Mouse (Mus musculus) heart, adult 9 months (tissue): ENCODE results near the gene Iqschfp.

Experiments
- DNase-seq, 2 experiments: peaks; one replicate each; pipeline ENCODE4 v3.0.0; 2022; ENCODE audit warnings: low spot score in 2 of 2

Iqschfp gene

GRCm38 (mm10) chr3:68518586-68518985, 626.6 kb downstream of the Iqschfp start:
- DNase-seq: no peak

GRCm38 (mm10) chr3:68525361-68525878, 633.4 kb downstream of the Iqschfp start:
- DNase-seq: no peak

- DNase-seq: no peak
Measured at GRCm38 (mm10) chr3:68526416-68526815, 634.4 kb downstream of the Iqschfp start.

GRCm38 (mm10) chr3:68527182-68527581, 635.1 kb downstream of the Iqschfp start:
- DNase-seq: no peak

- DNase-seq: no peak
Measured at GRCm38 (mm10) chr3:68531908-68532307, 639.9 kb downstream of the Iqschfp start.

- peak; percentile 23 to 54 for DNase-seq
Measured at GRCm38 (mm10) chr3:68534571-68535051, 642.6 kb downstream of the Iqschfp start.

- no peak for DNase-seq
Measured at GRCm38 (mm10) chr3:68535160-68535728, 643.2 kb downstream of the Iqschfp start.

- DNase-seq: no peak
Measured at GRCm38 (mm10) chr3:68536071-68536470, 644.0 kb downstream of the Iqschfp start.

GRCm38 (mm10) chr3:68541688-68542087, 649.7 kb downstream of the Iqschfp start:
- DNase-seq: no peak

GRCm38 (mm10) chr3:68542944-68543501, 651.0 kb downstream of the Iqschfp start:
- DNase-seq: peak; percentile 61 to 70

- DNase-seq: no peak
Measured at GRCm38 (mm10) chr3:68544811-68545210, 652.8 kb downstream of the Iqschfp start.

- no peak for DNase-seq
Measured at GRCm38 (mm10) chr3:68545898-68546297, 653.9 kb downstream of the Iqschfp start.

GRCm38 (mm10) chr3:68555087-68555662, 663.1 kb downstream of the Iqschfp start:
- DNase-seq: no peak

GRCm38 (mm10) chr3:68556891-68557290, 664.9 kb downstream of the Iqschfp start:
- DNase-seq: no peak

GRCm38 (mm10) chr3:68558744-68559143, 666.7 kb downstream of the Iqschfp start:
- DNase-seq: no peak

- DNase-seq: peak; percentile 46 to 72
Measured at GRCm38 (mm10) chr3:68560057-68560456, 668.0 kb downstream of the Iqschfp start.

- no peak for DNase-seq
Measured at GRCm38 (mm10) chr3:68562838-68563237, 670.8 kb downstream of the Iqschfp start.

GRCm38 (mm10) chr3:68563922-68564321, 671.9 kb downstream of the Iqschfp start:
- DNase-seq: peak in 1 of 2 experiments; percentile 53

GRCm38 (mm10) chr3:68564978-68565674, 673.1 kb downstream of the Iqschfp start:
- DNase-seq: no peak

GRCm38 (mm10) chr3:68565675-68566055, 673.6 kb downstream of the Iqschfp start:
- no peak for DNase-seq

GRCm38 (mm10) chr3:68567581-68567980, 675.5 kb downstream of the Iqschfp start:
- DNase-seq: no peak

- DNase-seq: no peak
Measured at GRCm38 (mm10) chr3:68568149-68568548, 676.1 kb downstream of the Iqschfp start.
